Mouse (Mus musculus): Measurements from ENCODE around the gene S100a2. TPM values are rescaled to one million over a fixed set of nuclear protein-coding genes. Genes with fewer than 3 reads are reported as not detected.

The S100a2 gene
- total RNA-seq (2015) (not detected in 2 replicates), total RNA-seq (2017) (not detected in 2 replicates)

- no peak for ATAC-seq (replicated peaks; ENCODE audit: poor library complexity)
These were observed at the start of gene S100a2 for GRCm38 (mm10) chr3:90589947-90590346. S100a2 (plus strand) TSS chr3:90590247.

- no peak for ATAC-seq (replicated peaks; ENCODE audit: poor library complexity)
These were observed 49.1 kb upstream of the S100a2 start for GRCm38 (mm10) chr3:90540904-90541303.

- no peak for ATAC-seq (replicated peaks; ENCODE audit: poor library complexity)
These were observed 40.2 kb upstream of the S100a2 start for GRCm38 (mm10) chr3:90549676-90550420.

GRCm38 (mm10) chr3:90550421-90550790 lies 39.6 kb upstream of the S100a2 start:
- no peak for ATAC-seq (replicated peaks; ENCODE audit: poor library complexity)

- ATAC-seq (replicated peaks; ENCODE audit: poor library complexity), result no peak
These were observed 37.8 kb upstream of the S100a2 start for GRCm38 (mm10) chr3:90552231-90552630.

- no peak for ATAC-seq (replicated peaks; ENCODE audit: poor library complexity)
These were observed 34.1 kb upstream of the S100a2 start for GRCm38 (mm10) chr3:90555954-90556353.

- ATAC-seq (replicated peaks; ENCODE audit: poor library complexity), result no peak
These were observed 29.9 kb upstream of the S100a2 start, which contains the start of gene S100a3 for GRCm38 (mm10) chr3:90560008-90560628. S100a3 (plus strand) TSS chr3:90560578.

- no peak for ATAC-seq (replicated peaks; ENCODE audit: poor library complexity)
These were observed 15.4 kb upstream of the S100a2 start for GRCm38 (mm10) chr3:90574691-90575090.

GRCm38 (mm10) chr3:90575320-90575719 lies 14.7 kb upstream of the S100a2 start:
- no peak for ATAC-seq (replicated peaks; ENCODE audit: poor library complexity)

GRCm38 (mm10) chr3:90576351-90577001 lies 13.6 kb upstream of the S100a2 start:
- no peak for ATAC-seq (replicated peaks; ENCODE audit: poor library complexity)

- ATAC-seq (replicated peaks; ENCODE audit: poor library complexity), result no peak
These were observed 10.6 kb upstream of the S100a2 start for GRCm38 (mm10) chr3:90579433-90579832.

- ATAC-seq (replicated peaks; ENCODE audit: poor library complexity), result no peak
These were observed 8.9 kb upstream of the S100a2 start for GRCm38 (mm10) chr3:90581141-90581540.

GRCm38 (mm10) chr3:90582156-90582555 lies 7.9 kb upstream of the S100a2 start:
- no peak for ATAC-seq (replicated peaks; ENCODE audit: poor library complexity)

GRCm38 (mm10) chr3:90582556-90582955 lies 7.5 kb upstream of the S100a2 start:
- no peak for ATAC-seq (replicated peaks; ENCODE audit: poor library complexity)

GRCm38 (mm10) chr3:90583893-90584292 lies 6.2 kb upstream of the S100a2 start:
- no peak for ATAC-seq (replicated peaks; ENCODE audit: poor library complexity)

- peak; percentile 53 for ATAC-seq (replicated peaks; ENCODE audit: poor library complexity)
These were observed 4.5 kb upstream of the S100a2 start for GRCm38 (mm10) chr3:90585595-90585994.

GRCm38 (mm10) chr3:90586016-90586643 lies 3.9 kb upstream of the S100a2 start:
- ATAC-seq (replicated peaks; ENCODE audit: poor library complexity), result no peak

GRCm38 (mm10) chr3:90586906-90587305 lies 3.1 kb upstream of the S100a2 start:
- peak; percentile 81 for ATAC-seq (replicated peaks; ENCODE audit: poor library complexity)

- peak; percentile 8 for ATAC-seq (replicated peaks; ENCODE audit: poor library complexity)
These were observed 2.5 kb upstream of the S100a2 start for GRCm38 (mm10) chr3:90587361-90588101.

GRCm38 (mm10) chr3:90589390-90589789 lies 657 bp upstream of the S100a2 start:
- ATAC-seq (replicated peaks; ENCODE audit: poor library complexity), result peak; percentile 60

GRCm38 (mm10) chr3:90594466-90594865 lies 4.4 kb downstream of the S100a2 start:
- ATAC-seq (replicated peaks; ENCODE audit: poor library complexity), result 0 out of 2 replicates have a peak, but pooled peaks have one; percentile 21

All from megakaryocyte progenitor cell, adult 5-6 weeks (primary cell).